Mouse (Mus musculus): ENCODE data around the gene Prr13. TPM values are rescaled to one million over a fixed set of nuclear protein-coding genes. Genes with fewer than 3 reads are reported as not detected.

The Prr13 gene
- polyA plus RNA-seq, 1 experiment from 2014 or later = 92.7 TPM

DNA sequence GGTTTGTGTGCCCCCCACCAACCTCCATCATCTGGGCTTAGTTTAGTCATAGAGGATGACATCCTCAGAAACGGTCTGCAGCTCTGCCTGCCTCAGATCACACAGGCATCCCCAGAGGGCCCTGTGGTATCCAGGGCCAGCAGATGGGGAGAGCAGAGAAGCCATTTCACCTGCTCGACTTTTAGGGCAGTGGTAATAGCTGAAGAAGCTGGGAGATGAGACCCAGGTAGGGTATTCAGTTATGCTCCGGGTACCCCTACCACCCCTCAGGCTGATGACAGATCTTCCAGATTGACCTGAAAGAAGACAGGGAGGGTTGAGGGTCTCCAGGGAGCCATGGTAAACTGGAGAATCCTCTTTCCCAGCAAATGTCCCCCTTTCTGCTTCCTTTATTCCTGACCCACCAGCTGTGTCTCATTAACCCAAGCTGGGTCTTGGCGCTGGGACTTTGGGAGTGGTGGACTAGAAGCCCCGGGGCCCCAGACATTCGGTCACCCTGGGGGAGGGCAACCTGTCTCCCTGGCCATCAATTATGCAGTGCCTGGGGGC is 52.5 kb downstream of the Prr13 start:
- H3K4me2 ChIP-seq = peak overlapping the region; percentile 82
- peaks cover 39% of the 10 kb centered on the region for H3K4me1 ChIP-seq (ENCODE audit: control insufficient read depth, insufficient read depth, low read length)
- H3K9ac ChIP-seq (ENCODE audit: low read length) = 0 out of 2 replicates have a peak overlapping the region, but pooled peaks have one; percentile 18
- 9% methylated on average over 6 of the region's 6 CpGs for WGBS
- DNase-seq (ENCODE audit: low spot score, missing footprints) (no peak), ATAC-seq (ENCODE audit: low FRiP score) (peak; percentile 18)
- H3K4me3 ChIP-seq (ENCODE audit: low read depth, low read length) = peak overlapping the region; percentile 62; the same call in 1 of the 2 replicates
- no peaks in the 10 kb centered on the region for H3K27me3 ChIP-seq (ENCODE audit: control insufficient read depth, insufficient read depth, low read length)
- H3K36me3 ChIP-seq (ENCODE audit: control insufficient read depth, insufficient read depth, low read length) = no peaks in the 10 kb centered on the region
- H3K9me3 ChIP-seq (ENCODE audit: control insufficient read depth, low read length) = no peaks in the 10 kb centered on the region
- peak overlapping the region; percentile 81 for H3K27ac ChIP-seq (ENCODE audit: low read depth, low read length)

DNA sequence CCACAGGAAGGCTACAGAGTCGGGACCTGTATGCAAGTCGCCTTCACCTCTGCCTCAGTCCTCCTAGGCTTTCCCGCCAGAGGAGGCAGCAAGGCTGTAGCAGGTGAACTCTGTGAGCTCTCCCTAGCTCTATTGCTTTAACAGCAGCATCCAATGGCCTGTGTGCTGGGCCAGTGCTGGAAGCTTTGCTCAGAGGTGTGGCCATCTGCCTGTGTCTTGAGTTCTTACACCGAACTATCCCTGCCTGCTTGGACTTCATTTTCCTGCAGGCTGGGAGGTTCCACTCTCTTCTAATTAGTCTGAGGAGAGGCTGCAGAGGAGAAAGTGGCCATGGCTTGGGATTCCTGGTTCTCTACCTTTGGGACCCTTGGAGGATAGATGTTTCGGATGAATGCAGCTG is 53.2 kb downstream of the Prr13 start:
- H3K4me1 ChIP-seq (ENCODE audit: control insufficient read depth, insufficient read depth, low read length) = peaks cover 39% of the 10 kb centered on the region
- no peaks in the 10 kb centered on the region for H3K9me3 ChIP-seq (ENCODE audit: control insufficient read depth, low read length)
- ATAC-seq (ENCODE audit: low FRiP score) (no peak), DNase-seq (ENCODE audit: low spot score, missing footprints) (no peak)
- no peak overlapping the region for H3K4me3 ChIP-seq (ENCODE audit: low read depth, low read length)
- 31% methylated on average over 5 of the region's 5 CpGs for WGBS
- H3K36me3 ChIP-seq (ENCODE audit: control insufficient read depth, insufficient read depth, low read length) = no peaks in the 10 kb centered on the region
- no peaks in the 10 kb centered on the region for H3K27me3 ChIP-seq (ENCODE audit: control insufficient read depth, insufficient read depth, low read length)
- H3K9ac ChIP-seq (ENCODE audit: low read length) = 0 out of 2 replicates have a peak overlapping the region, but pooled peaks have one; percentile 10
- H3K4me2 ChIP-seq = peak overlapping the region; percentile 82
- peak overlapping the region; percentile 81 for H3K27ac ChIP-seq (ENCODE audit: low read depth, low read length)

Other genes with a start within 250 kb of the Prr13 start
- gene Itgb7, start 227.1 kb upstream of the Prr13 start, polyA plus RNA-seq (2014; fragmentation: Nextera tagmentation; extraction: Ambion mirVana) = 0.15 and 0.55 TPM in 2 replicates
- gene Rarg, start 201.5 kb upstream of the Prr13 start, polyA plus RNA-seq (2014; fragmentation: Nextera tagmentation; extraction: Ambion mirVana) = 10.1 and 10.5 TPM in 2 replicates
- gene Gm9918, start 188.5 kb upstream of the Prr13 start, polyA plus RNA-seq (2014; fragmentation: Nextera tagmentation; extraction: Ambion mirVana) = 0.15 and 0.23 TPM in 2 replicates
- 50.8 and 53.0 TPM in 2 replicates for gene Mfsd5, start 179.6 kb upstream of the Prr13 start, polyA plus RNA-seq (2014; fragmentation: Nextera tagmentation; extraction: Ambion mirVana)
- 29.4 and 33.3 TPM in 2 replicates for gene Espl1, start 162.8 kb upstream of the Prr13 start, polyA plus RNA-seq (2014; fragmentation: Nextera tagmentation; extraction: Ambion mirVana)
- gene Pfdn5, start 132.9 kb upstream of the Prr13 start, polyA plus RNA-seq (2014; fragmentation: Nextera tagmentation; extraction: Ambion mirVana) = 404 and 408 TPM in 2 replicates
- gene Myg1, start 127.3 kb upstream of the Prr13 start, polyA plus RNA-seq (2014; fragmentation: Nextera tagmentation; extraction: Ambion mirVana) = 97.8 and 99.5 TPM in 2 replicates
- gene Aaas, start 108.3 kb upstream of the Prr13 start, polyA plus RNA-seq (2014; fragmentation: Nextera tagmentation; extraction: Ambion mirVana) = 76.5 and 82.5 TPM in 2 replicates
- gene Sp7, start 91.8 kb upstream of the Prr13 start, polyA plus RNA-seq (2014; fragmentation: Nextera tagmentation; extraction: Ambion mirVana) = 0.51 and 0.90 TPM in 2 replicates
- 11.2 and 11.7 TPM in 2 replicates for gene Sp1, start 52.9 kb upstream of the Prr13 start, polyA plus RNA-seq (2014; fragmentation: Nextera tagmentation; extraction: Ambion mirVana)
- 0.37 TPM in 1 of 2 replicates, not detected in the other for gene Amhr2, start 13.7 kb upstream of the Prr13 start, polyA plus RNA-seq (2014; fragmentation: Nextera tagmentation; extraction: Ambion mirVana)
- gene Pcbp2, start 11.5 kb downstream of the Prr13 start, polyA plus RNA-seq (2014; fragmentation: Nextera tagmentation; extraction: Ambion mirVana) = 234 and 255 TPM in 2 replicates
- 6.7 TPM in 1 of 2 replicates, not detected in the other for gene Gm10337, start 44.7 kb downstream of the Prr13 start, polyA plus RNA-seq (2014; fragmentation: Nextera tagmentation; extraction: Ambion mirVana)
- gene Map3k12, start 58.0 kb downstream of the Prr13 start, polyA plus RNA-seq (2014; fragmentation: Nextera tagmentation; extraction: Ambion mirVana) = 16.4 and 19.7 TPM in 2 replicates
- gene Tarbp2, start 59.2 kb downstream of the Prr13 start, polyA plus RNA-seq (2014; fragmentation: Nextera tagmentation; extraction: Ambion mirVana) = 91.2 and 96.6 TPM in 2 replicates
- gene Npff, start 65.9 kb downstream of the Prr13 start, polyA plus RNA-seq (2014; fragmentation: Nextera tagmentation; extraction: Ambion mirVana) = 0.98 and 1.9 TPM in 2 replicates
- gene Gm28047, start 166.0 kb downstream of the Prr13 start, polyA plus RNA-seq (2014; fragmentation: Nextera tagmentation; extraction: Ambion mirVana) = 0.08 TPM in 1 of 2 replicates, not detected in the other
- gene Atf7, start 166.4 kb downstream of the Prr13 start, polyA plus RNA-seq (2014; fragmentation: Nextera tagmentation; extraction: Ambion mirVana) = 9.8 and 13.1 TPM in 2 replicates
- gene Atp5g2, start 213.3 kb downstream of the Prr13 start, polyA plus RNA-seq (2014; fragmentation: Nextera tagmentation; extraction: Ambion mirVana) = 67.4 and 71.3 TPM in 2 replicates